Mouse (Mus musculus): ENCODE data around the gene Atg101.

The Atg101 gene

GRCm38 (mm10) chr15:101283183-101283910 lies 725 bp upstream of the Atg101 start:
- DNase-seq (ENCODE audit: low spot score) = peak; percentile 84

DNA sequence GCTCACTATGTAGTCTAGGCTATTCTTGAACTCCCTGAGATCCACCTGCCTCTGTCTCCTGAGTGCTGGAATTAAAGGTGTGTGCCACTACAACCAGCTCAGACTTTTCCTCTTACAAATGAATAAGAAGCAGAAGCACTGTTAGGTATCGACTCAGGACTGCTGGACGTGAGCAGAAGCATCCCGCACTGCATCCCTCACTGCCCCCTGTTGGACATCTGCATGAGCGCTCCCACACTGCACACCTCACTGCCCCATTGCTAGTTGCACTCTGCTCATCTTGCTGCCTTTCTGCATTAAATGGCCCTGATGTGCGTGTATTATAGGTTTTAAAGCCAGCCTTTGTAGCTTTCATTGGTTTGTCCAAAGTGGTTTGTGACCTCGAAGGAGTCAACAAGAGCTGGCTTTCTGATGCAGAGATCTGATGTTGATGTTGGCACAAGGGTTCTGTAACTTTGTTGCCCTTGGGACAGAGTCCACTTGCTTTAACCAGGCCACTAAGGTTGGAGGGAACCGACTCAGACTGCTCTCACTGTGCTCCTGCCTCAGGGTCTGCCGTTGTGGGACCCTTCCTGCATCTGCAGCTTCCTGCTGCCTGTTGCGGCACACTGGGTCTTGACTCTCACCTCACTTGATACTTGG lies 2.2 kb downstream of the Atg101 start:
- DNase-seq (ENCODE audit: low spot score) = no peak

DNA sequence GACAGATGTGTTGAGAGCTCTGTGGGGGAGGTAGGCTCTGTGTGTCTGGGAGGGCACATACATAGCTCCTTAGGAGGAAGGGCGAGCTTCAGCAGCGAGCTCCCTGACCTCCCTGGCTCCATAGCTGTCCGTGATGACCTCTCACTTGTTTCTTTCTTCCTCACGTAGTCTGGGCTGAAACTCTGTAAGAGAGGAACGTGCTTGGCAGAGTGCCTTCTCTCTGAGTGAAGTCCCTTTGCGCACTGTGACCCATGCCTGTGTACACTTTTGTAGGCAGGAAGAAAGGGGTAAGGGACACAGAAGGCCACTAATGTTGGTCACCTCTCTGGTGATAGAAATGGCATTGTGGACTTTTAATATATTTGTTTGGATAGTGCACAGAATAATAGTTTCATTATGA lies 3.3 kb downstream of the Atg101 start:
- no peak for DNase-seq (ENCODE audit: low spot score)

DNA sequence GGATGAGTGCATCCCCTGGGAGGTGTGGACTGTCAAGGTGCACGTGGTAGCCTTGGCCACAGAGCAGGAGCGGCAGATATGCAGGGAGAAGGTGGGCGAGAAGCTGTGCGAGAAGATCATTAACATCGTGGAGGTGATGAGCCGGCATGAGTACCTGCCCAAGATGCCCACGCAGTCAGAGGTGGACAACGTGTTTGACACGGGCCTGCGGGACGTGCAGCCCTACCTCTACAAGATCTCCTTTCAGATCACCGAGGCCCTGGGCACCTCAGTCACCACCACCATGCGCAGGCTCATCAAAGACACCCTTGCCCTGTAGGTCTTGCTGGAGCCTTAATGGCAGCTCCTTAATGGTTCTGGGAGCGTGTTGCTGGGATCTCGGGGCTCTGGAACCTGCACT lies 6.3 kb downstream of the Atg101 start:
- DNase-seq (ENCODE audit: low spot score) = no peak

- no peak for DNase-seq (ENCODE audit: low spot score)
Observed at GRCm38 (mm10) chr15:101292012-101292411, 7.9 kb downstream of the Atg101 start.

GRCm38 (mm10) chr15:101293025-101293621 lies 9.1 kb downstream of the Atg101 start, which contains the start of gene 6030408B16Rik:
TSS of gene 6030408B16Rik (plus strand) at chr15:101293212.
- DNase-seq (ENCODE audit: low spot score) = no peak

- no peak for DNase-seq (ENCODE audit: low spot score)
Observed at GRCm38 (mm10) chr15:101294028-101294894, 10.2 kb downstream of the Atg101 start.

GRCm38 (mm10) chr15:101295106-101295505 lies 11.0 kb downstream of the Atg101 start:
- DNase-seq (ENCODE audit: low spot score) = no peak

GRCm38 (mm10) chr15:101295616-101296015 lies 11.5 kb downstream of the Atg101 start:
- DNase-seq (ENCODE audit: low spot score) = no peak

GRCm38 (mm10) chr15:101296091-101296490 lies 12.0 kb downstream of the Atg101 start:
- DNase-seq (ENCODE audit: low spot score) = no peak

DNA sequence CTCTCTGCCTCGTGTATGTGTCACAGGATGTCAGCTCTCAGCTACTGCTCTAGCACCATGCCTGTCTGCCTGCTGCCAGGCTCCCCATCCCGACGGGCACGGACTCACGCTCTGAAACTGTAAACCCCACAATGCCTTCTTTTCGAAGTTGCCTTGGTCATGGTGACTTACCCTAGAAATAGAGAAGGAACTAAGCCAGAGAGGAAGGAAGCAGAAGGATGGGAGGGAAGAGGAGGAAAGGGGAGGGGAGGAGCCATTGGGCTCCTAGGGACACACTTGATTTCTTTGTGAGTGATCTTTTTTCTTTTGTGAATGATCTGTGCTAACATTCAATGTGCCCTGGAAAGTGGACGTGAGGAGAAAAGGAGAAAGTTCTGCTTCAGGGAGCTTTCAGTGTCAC lies 13.9 kb downstream of the Atg101 start:
- DNase-seq (ENCODE audit: low spot score) = no peak

- no peak for DNase-seq (ENCODE audit: low spot score)
Observed at GRCm38 (mm10) chr15:101298550-101298949, 14.5 kb downstream of the Atg101 start.

GRCm38 (mm10) chr15:101299480-101299960 lies 15.4 kb downstream of the Atg101 start:
- no peak for DNase-seq (ENCODE audit: low spot score)

DNA sequence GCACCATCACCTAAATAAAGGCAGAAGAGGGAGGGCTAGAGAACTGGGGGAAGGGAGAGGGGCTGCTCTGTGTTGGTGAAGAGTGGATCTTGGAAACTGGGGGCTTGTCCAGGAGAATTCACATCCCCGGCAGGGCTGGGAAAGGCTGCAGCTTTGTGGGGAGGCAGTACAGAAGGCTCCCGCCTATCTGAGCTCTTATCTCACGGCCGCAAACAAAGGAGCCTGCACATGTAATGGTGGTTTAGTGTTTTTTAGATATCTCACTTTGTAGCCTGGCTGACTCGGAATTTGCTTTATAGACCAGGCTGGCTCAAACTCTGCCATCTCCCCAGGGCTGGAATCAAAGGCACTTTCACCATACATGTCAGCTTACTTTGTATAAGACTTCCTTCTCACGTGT lies 16.1 kb downstream of the Atg101 start:
- DNase-seq (ENCODE audit: low spot score) = no peak

DNA sequence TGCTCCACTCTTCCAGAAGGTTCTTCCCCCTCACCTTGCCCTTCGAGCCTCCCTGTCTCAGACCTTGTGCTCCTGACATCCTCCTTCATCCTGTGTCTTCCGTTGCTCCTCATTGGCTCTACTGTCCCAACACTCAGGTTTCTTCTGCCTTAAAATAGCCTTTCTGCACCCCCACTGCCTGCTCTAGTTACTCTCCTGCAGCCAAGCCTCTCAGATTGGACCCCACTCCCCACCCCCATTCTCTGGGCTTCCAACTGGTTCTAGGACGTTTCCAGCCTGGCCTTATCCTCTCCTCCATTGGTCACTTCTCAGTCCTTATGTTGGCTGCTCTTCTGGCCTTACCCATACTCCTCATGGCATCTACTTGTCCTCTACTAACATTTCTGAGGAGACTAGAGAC lies 18.1 kb downstream of the Atg101 start:
- no peak for DNase-seq (ENCODE audit: low spot score)

GRCm38 (mm10) chr15:101303830-101304229 lies 19.8 kb downstream of the Atg101 start:
- DNase-seq (ENCODE audit: low spot score) = no peak

- DNase-seq (ENCODE audit: low spot score) = no peak
Observed at GRCm38 (mm10) chr15:101306459-101306858, 22.4 kb downstream of the Atg101 start.

GRCm38 (mm10) chr15:101308440-101309348 lies 24.6 kb downstream of the Atg101 start:
- DNase-seq (ENCODE audit: low spot score) = no peak

DNA sequence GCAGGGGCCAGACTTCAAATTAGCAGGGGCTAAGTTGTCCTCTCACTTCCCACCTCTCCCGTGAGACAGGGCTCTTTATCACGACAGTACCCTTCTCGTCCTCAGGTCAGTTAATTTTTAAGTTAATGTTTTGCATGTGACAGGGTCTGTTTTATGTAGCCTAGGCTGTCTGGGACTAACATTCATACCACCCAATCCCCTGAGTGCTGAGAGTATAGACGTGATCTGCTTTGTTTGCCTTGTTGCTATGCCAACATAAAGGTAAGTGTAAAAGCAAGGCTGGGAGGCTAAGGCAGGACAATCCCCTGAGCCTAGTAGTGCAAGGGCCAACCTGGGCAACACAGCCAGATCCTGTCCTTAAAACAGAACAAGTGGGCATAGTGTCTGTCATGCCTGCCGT lies 25.4 kb downstream of the Atg101 start:
- DNase-seq (ENCODE audit: low spot score) = no peak

DNA sequence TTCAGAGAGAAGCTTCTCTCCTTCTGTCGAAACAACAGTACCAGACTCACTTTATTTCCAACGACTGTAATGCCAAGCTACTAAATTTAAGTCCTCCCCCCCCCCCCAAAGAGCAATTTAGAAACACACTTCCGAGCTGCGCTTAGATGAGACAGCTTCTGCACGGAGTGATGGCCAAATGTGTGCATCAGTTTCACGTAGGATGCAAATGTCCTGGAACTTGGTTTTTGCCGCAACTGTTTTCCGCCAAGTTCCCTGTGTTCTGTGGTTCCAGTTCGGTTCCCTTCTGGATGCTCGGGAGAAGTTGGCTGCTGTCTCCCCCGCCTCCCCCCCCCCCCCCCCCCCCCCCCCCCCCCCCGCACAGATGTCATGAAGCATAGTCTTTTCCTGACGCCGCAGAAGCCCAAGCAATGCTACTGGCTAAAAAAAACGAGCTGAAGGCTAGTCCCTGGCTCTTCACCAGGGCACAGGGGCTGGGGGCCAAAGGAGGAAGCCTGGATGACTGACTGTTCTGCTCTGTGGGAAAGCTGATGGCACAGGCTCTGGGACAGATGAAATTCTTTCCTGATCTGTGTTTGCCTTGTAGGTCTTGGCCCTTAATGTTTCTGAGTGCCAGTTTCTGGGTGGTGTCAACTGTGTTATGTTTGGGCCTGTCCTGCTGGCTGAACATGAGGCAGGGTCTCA lies 27.2 kb downstream of the Atg101 start:
- DNase-seq (ENCODE audit: low spot score) = no peak

GRCm38 (mm10) chr15:101312006-101312405 lies 27.9 kb downstream of the Atg101 start:
- DNase-seq (ENCODE audit: low spot score) = no peak

All from lung, postnatal 25 days (tissue).